Mouse (Mus musculus): ENCODE results near the gene Echdc1.
A peak's percentile ranks its signal among the peaks of the same experiment; 100 is the strongest.
"Not testable (repeated sequence)": the region's sequence is repeated elsewhere in the genome, so short reads cannot be mapped to it uniquely, and the experiment has no call there.

The Echdc1 gene

DNA sequence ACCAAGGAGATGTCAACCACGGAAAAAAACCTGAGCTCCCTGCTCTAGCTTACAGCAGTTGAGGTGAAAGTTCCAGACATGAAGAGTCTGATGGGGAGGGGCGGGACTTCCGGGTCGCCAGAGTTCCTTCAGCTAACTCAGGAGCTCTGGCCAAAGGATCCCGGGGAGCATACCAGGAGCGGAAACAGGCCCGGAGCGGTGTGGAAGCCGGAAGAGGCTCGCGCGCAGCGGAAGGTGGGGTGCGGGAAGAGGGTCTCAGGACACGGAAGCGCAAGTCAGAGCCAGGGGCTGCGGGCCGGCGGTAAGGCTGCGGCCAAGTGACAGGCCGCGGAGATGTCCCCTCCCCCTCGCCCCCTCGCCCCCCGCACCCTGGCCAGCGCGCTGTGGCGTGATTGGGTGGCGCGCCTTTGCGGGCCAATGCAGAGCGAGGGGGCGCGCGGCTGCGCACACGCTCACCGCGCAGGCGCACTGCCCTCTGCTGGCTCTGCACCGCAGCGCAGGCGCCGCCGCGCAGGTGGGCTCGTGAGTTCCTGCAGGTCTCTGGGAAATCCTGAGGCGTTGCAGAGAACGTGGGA is at the start of gene Echdc1:
TSS of gene Echdc1 (plus strand) at position 103 of the 575 bp plus-strand sequence.
- DNase-seq (ENCODE audit: low spot score in 2 of 2) = peak; percentile 59 to 72

DNA sequence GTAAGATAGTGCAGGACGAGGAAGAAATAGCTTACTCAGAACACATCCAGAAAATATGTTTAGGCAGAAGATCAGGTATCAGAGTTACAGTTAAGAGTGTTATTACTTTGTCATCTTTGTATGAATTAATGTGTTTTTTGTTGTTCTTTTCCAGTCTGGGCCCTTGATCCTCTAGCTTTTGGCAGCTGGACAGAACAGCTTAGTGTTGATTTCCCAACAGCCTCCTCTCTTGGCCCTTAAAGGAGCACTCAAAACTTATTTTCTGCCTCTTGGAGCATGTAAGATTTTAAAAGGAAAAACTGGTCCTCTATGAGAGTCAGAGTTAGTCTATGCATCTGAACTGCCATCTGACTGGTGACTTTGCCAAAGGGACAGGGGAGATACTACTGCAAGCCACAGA is 31.2 kb upstream of the Echdc1 start:
- DNase-seq (ENCODE audit: low spot score in 2 of 2) = no peak

DNA sequence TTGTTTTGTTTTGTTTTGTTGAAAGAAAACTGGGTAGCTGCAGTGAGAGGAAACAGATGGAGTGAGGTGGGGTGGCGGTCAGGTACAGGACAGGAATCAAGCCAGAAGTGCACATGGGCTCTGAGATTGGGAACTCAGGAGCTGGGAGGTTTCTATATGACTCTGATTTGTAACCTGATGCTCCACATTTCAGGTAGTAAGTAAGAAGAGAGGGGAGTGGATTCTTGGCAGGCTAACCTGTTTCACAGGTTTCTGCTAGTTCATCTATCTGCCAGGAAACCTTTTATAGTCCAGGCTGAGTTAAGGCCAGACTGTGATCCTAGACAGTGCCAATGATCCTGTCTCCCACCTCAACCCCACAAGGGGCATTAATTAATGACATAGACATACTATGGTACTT is 27.2 kb upstream of the Echdc1 start:
- DNase-seq (ENCODE audit: low spot score in 2 of 2) = no peak

- no peak for DNase-seq (ENCODE audit: low spot score in 2 of 2)
Observed at GRCm38 (mm10) chr10:29302230-29302629, 10.7 kb upstream of the Echdc1 start.

DNA sequence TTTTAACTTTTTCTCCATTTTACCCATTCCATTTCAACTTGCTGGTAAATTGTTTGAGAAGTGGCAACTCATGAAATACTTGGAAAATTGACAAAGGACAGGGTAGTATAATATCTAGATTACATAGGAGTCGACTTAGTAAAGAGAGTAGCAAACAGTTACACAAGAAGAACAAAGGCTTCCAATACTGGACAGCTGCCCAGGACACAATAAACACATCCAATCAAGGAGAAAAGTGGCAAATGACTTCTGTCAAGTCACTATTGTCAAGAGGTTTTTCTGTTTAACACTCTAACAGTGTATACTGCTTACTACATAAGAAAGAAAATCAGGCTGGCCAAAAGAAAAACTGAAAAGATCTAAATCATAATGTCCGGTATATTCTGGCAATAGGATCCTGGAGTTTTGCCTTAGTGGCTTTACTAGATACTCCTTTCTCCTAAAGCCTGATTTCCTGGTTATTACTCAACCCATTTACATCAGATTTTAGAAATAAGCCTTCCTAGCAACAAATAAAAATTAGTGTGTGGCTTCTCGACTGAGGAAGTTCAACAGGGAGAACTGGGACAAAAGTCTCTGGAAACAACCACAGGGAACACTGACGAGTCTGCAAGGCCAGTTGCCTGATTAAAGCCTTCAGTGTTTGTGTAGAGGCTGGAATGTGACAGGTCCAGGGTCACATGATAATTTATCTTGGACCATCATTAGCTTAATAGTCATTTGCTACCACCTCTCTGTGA is 1.3 kb upstream of the Echdc1 start:
- DNase-seq (ENCODE audit: low spot score in 2 of 2) = no peak

DNA sequence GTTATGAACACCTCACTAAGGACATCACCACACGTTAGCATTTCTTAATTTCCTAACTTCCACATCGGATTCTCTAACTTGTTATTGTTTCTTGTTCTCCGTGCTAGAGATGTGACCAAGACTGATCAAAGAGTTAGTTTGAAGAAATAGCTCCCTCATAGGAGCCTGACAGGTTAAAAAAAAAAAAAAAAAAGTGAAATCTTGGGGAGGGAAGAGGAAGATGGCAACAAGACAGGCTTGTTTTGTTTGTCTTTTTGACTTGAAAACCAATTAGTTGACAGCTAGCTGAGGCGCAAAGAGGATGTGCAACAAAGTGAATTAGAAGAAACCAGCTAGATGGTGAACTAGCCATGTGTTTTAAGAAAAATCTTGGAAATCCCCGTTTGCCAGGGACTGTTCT is 939 bp downstream of the Echdc1 start:
- no peak for DNase-seq (ENCODE audit: low spot score in 2 of 2)

DNA sequence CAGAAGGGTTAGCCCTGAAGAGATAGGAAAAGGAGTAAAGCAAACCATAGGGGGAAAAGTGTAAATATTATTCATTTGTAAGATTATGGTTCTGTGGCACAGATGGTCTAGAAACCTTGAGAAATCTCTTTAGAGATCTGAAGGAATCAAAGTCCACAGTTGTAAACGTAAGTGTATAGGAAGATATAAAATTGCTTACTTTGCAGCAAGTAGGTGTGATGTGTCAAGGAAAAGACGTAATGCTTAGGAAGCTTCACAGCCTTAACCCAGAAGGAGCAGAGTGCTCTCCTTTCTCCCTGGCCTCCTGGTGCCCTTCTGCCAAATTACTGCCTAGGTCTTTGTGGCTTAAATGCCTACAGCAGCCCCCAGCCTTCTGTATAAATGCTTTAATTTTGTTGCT is 11.9 kb downstream of the Echdc1 start:
- no peak for DNase-seq (ENCODE audit: low spot score in 2 of 2)

DNA sequence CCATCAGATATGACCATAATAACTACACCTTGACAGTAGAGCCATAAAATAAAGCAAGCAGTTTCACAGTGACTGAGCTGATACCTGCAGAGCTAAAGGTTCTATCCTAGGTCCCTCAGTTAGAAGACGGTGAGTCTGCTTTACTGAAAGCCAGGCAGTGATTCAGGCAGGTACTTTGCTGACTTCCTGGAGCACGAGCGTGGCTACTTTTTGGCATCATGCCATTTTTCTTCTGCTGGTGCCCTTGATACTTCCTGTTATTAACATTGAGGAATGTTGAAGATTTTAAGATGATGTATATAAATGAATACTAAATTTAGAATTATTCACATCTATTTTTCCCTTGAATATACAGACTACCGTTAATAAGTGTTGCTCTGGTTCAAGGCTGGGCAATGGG is 20.9 kb downstream of the Echdc1 start:
- DNase-seq (ENCODE audit: low spot score in 2 of 2) = no peak

DNA sequence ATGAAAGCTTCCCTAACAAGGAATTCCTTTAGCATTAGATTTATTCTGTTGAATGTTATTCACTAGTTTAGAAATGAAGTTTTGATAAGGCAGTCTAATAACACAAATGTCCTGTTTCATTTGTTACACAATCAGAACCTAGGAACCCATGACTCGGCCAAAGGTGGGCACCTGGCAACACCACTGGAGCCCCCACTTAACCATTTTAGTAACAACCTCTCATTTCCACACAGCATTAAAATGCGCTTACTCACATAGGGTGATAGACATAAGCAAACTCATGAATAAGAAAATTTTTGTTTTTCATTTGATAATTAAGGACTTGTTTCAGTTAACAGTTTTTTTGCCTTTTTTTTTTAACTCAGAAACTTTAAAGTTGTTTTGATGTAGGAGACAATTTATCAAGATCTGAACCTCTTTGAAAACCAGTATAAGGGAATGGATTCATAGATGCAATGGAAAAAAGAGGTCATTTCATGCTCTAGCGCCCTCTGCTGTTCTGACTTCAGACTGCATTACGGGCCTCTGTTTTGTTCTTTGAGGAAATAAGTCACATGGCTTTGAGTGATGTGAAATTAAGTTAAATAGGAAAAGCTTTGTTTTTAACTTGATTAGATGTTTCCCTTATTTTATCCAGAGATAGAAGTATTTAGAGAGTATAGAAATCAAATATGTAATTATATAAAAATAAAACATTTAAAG is 25.5 kb downstream of the Echdc1 start:
- peak; percentile 62 to 65 for DNase-seq (ENCODE audit: low spot score in 2 of 2)

GRCm38 (mm10) chr10:29344232-29344631 is 31.3 kb downstream of the Echdc1 start:
- no peak for DNase-seq (ENCODE audit: low spot score in 2 of 2)

- DNase-seq (ENCODE audit: low spot score in 2 of 2) = no peak
Observed at GRCm38 (mm10) chr10:29346638-29347037, 33.7 kb downstream of the Echdc1 start.

GRCm38 (mm10) chr10:29351420-29351819 is 38.5 kb downstream of the Echdc1 start:
- DNase-seq (ENCODE audit: low spot score in 2 of 2) = no peak

DNA sequence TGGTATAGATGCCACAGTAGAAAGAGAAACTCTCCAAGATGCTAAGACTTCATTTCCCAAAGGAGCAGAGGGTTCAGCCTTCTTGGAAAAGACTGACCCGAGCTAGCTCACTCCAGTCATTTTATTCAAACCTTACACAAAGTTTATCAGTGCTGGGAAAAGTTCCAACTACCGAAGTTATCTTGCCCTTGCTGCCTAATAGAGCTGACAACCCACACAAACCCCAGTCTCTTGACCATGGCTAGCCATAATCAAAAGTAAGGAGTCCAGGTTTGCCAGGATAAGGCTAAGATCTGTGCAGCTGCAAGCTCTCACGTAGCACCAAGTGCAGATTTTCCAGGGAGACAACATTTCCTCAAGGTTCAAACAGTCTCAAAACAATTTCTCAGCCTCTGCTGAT is 39.6 kb downstream of the Echdc1 start:
- no peak for DNase-seq (ENCODE audit: low spot score in 2 of 2)

DNA sequence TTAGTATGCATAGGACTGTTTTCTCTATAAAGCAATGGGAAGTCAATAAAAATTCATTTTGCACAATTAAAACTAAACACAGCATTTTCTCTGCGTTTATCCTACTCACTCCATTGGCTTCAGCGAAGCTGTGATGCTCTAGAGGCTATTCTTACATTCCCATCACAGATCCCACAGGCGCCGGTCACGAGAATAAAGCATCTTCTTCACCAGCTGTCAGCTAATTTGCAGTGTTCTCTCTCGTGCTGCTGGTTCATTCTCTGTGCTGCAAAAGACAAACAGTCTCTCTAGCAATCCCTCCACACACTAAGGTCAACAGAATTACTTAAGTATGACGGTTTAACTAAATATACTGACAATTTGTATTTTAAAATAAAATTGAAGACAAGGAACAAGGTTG is 41.2 kb downstream of the Echdc1 start:
- peak in 1 of 2 experiments; percentile 25 for DNase-seq (ENCODE audit: low spot score in 2 of 2)

DNA sequence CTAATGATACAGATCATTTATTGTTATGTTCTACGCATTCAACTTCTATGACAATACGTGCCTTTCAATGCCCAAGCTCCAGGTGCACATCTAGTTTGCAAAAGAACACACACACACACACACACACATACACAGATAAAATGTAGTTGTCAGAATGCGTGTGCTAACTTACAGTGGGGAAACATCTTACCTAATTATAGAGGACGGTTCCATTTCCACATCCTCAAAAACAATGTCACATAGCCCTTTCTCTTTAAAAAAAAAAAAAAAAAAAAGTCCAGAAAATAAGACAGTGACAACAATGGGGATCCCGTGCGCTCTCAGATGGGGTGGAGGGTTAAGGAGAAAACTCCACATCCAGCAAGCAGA is 48.1 kb downstream of the Echdc1 start:
- DNase-seq (ENCODE audit: low spot score in 2 of 2) = no peak

DNA sequence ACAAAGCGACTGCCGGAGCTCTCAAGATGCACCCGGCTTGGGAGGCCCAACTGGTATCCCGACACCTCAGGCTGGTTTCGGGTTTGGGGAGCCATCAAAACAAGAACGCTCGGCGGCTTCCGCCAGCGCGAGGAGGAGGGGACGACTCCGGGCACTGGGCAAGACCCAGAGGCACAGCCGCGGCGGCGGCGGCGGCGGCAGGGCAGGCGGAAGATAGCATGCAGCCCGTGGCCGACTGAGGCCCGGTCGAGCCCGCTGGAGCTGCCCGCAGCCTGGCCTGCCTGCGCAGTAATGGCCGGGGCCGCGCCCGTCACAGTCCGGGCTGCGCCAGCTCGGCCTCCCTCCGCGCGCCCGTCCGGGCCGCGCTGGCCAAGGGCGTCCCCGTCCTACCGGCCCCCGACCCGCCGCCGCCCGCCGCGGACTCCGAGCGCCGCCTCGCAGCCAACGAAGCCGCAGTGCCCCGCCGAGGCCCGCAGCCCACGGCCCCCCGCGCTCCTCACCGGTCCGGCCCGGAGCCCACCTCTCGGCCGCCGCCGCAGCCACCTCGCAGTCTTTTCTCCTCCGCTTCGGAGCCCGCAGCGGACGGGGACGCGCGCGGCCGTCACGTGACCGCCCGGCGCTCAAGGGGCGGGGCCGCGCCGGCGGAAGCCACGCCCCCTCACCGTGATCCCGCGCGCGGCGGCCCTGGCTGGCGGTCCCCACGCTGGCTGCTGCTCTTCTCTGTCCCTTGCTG is 48.7 kb downstream of the Echdc1 start:
- DNase-seq (ENCODE audit: low spot score in 2 of 2) = peak; percentile 76 to 80

DNA sequence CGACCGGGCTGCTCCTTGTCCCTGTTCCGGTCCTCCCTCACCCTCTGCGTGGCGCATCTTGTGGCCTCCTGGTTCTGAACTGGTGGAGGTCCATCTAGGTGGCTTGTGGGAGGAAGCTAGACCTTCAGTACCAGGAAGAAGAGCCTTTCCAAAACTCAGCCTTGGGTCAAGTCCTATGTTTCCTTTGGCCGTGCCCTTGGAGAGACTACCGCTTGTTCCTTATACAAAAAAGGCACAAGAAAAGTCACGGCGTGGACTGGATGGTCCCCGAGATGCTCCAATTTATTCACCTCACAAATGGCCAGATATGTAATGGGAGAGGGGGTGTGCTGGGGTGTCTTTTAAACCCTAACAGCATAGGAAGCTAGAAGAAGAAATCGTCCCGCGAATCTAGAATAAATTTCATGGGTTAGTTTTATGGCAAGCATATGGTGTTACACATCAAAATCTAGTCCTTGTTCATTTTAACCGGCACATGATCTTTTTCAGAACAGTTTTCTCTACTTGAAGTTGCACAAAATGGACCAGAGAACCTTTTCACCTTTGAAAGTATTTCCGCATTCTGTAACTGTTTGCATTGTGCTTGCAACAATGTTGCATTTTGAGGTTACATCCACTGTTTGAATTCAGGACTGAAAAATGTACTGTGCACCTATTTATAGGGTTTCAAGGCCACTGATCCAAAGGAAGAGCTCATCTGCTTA is 49.4 kb downstream of the Echdc1 start, which contains the start of gene Rnf146:
TSS of gene Rnf146 (minus strand) at position 246 of the 704 bp plus-strand sequence.
- DNase-seq (ENCODE audit: low spot score in 2 of 2) = no peak

- no peak for DNase-seq (ENCODE audit: low spot score in 2 of 2)
Observed at GRCm38 (mm10) chr10:29374065-29374464, 61.1 kb downstream of the Echdc1 start.

GRCm38 (mm10) chr10:29381558-29381957 is 68.6 kb downstream of the Echdc1 start:
- DNase-seq (ENCODE audit: low spot score in 2 of 2) = no peak

GRCm38 (mm10) chr10:29394890-29395289 is 81.9 kb downstream of the Echdc1 start:
- DNase-seq (ENCODE audit: low spot score in 2 of 2) = not testable (repeated sequence)
